Mouse (Mus musculus) megakaryocyte-erythroid progenitor cell, adult 5-6 weeks (primary cell): ENCODE results near the gene Rln3. TPM values are rescaled to one million over a fixed set of nuclear protein-coding genes. Genes with fewer than 3 reads are reported as not detected.

Source experiments
- ATAC-seq: replicated peaks from 2 replicates; pipeline ENCODE4 v1.8.0; 2016; ENCODE audit warnings: mild to moderate bottlenecking, inconsistent platforms; ENCODE audit not compliant: severe bottlenecking, poor library complexity, low FRiP score, low TSS enrichment
- total RNA-seq, 2 experiments: library from RNA; stranded (forward) in 1 of 2; stranded (reverse) in 1 of 2; fragments of 200-1000, 215-1000 nt in 1 of 2; fragments of >200 nt in 1 of 2; fragmentation: Nextera tagmentation in 1 of 2; gene quantifications; 2 replicates each; pipeline ENCODE4 v1.2.3; 2014 to 2017

The Rln3 gene
- total RNA-seq, 2 experiments from 2014 or later, result not detected

DNA sequence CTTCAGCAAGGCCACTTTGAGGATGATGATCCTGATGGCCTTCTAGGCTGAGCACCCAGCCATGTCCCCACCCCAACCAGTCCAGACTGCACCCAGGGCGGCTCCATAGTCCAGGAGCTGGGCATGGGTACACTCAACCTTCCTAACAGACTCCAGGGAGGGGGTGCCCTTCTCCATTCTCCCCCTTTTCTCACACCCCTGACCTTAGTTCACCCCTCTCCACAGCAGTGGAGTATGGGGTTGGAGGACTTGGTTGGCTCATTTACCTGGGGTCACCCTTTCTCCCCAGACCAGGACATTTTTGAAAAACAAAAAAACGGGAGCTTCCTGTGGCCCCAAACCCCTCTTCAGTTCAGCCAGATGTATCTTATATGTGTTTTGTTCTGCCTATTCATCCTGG lies 45.0 kb downstream of the Rln3 start:
- no peak for ATAC-seq

DNA sequence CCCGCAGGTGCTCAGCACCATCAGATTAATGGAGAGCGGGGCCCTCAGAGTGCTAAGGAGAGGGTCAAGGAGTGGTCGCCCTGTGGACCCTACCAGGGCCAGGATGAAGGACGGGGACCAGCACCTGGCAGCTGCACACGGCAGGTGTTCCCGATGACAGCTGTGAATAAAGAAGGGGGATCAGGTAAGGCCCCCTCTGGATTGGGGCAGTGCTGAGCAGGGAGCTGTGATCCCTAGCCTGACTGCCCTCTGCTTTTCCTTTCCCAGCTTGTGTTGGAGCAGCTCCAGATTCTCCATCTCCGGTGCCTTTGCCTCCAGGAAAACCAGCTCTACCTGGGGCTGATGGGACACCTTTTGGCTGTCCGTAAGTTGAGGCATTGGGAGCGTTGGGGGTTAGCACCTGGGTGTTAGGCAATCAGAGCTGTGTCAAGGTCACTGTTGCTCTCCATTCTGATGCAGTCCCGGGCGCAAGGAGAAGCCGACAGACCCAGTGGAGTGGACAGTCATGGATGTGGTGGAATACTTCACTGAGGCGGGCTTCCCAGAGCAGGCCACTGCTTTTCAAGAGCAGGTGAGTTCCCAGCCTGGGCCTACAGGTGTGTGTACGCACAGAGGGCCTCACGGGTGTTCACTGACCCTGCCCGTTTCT lies 45.6 kb downstream of the Rln3 start:
- no peak for ATAC-seq

DNA sequence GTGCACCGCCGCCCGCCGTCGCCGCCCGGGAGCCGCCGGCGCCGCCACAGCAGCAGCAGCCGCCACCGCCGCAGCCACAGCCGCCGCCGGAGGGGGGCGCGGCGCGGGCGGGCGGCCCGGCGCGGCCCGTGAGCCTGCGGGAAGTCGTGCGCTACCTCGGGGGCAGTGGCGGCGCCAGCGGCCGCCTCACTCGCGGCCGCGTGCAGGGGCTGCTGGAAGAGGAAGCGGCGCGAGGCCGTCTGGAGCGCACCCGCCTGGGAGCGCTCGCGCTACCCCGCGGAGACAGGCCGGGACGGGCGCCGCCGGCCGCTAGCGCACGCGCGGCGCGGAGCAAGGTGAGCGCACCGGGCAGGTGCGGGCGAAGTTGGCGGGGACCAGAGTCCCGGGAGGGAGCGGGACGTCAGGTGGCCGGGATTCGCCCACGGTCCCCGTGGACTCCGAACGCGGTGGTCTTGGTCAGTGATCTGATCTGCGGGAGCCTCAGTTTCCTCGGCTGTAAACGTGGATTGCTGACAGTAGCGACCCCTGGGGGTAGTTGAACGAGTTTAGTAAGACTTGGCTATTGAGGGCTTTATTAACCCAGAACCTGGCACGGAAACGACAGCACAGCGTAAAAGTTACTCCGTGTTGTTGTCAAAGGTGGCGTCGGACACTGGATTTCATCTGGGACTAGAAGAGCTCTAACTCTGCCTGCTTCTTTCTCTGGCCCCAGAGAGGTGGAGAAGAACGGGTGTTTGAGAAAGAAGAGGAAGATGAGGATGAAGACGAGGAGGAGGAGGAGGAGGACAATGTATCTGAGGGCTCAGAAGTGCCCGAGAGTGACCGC lies 46.4 kb downstream of the Rln3 start:
- 0 out of 2 replicates have a peak, but pooled peaks have one; percentile 27 for ATAC-seq

GRCm38 (mm10) chr8:83997511-83998141 lies 47.2 kb downstream of the Rln3 start, which contains the start of gene Samd1:
Gene Samd1, plus strand, starts transcription at chr8:83997672.
- ATAC-seq, result no peak

- ATAC-seq, result peak; percentile 70
Observed at GRCm38 (mm10) chr8:83996567-83997505, 48.0 kb downstream of the Rln3 start.

DNA sequence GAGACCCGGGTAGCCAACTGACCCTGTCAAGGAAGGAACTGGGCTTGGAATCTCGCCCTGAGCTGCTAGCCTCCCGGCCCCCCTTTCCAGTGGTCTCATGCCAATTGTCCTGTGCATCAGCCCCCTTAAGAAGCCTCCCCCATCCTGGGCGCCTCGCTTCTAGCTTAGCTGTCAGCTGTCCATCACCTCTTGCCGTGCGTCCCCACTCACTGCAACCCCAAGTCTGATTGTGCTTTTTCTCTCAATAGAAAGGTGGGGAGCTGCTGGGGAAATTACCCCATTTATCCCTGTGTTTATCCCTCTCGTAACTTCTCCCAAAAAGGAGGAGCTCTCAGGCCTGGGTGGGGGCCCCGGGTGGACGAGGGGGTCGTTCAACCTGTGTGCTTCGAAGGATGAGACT lies 48.8 kb downstream of the Rln3 start:
- ATAC-seq, result no peak

GRCm38 (mm10) chr8:83994030-83994429 lies 50.8 kb downstream of the Rln3 start:
- no peak for ATAC-seq

Other genes starting within 250 kb of the Rln3 start
- 25.2 and 28.8 TPM in 2 replicates for gene Adgrl1, start 144.9 kb downstream of the Rln3 start, total RNA-seq (2014; fragmentation: Nextera tagmentation)
- 7.9 and 13.2 TPM in 2 replicates for gene Adgrl1, start 144.9 kb downstream of the Rln3 start, total RNA-seq (2017)
- gene Gm10644, start 89.8 kb downstream of the Rln3 start, total RNA-seq (2014; fragmentation: Nextera tagmentation), result not detected in 2 replicates
- gene Gm10644, start 89.8 kb downstream of the Rln3 start, total RNA-seq (2017), result not detected in 2 replicates
- gene Asf1b, start 89.5 kb downstream of the Rln3 start, total RNA-seq (2014; fragmentation: Nextera tagmentation), result 48.9 and 64.6 TPM in 2 replicates
- 18.5 and 36.5 TPM in 2 replicates for gene Asf1b, start 89.5 kb downstream of the Rln3 start, total RNA-seq (2017)
- gene Prkaca, start 72.0 kb downstream of the Rln3 start, total RNA-seq (2014; fragmentation: Nextera tagmentation), result 35.2 and 49.4 TPM in 2 replicates
- gene Prkaca, start 72.0 kb downstream of the Rln3 start, total RNA-seq (2017), result 22.1 and 31.1 TPM in 2 replicates
- gene Samd1, start 47.3 kb downstream of the Rln3 start, total RNA-seq (2014; fragmentation: Nextera tagmentation), result 103 and 123 TPM in 2 replicates
- gene Samd1, start 47.3 kb downstream of the Rln3 start, total RNA-seq (2017), result 57.4 and 79.8 TPM in 2 replicates
- 1.4 and 2.3 TPM in 2 replicates for gene 1700067K01Rik, start 43.5 kb downstream of the Rln3 start, total RNA-seq (2014; fragmentation: Nextera tagmentation)
- gene 1700067K01Rik, start 43.5 kb downstream of the Rln3 start, total RNA-seq (2017), result 0.76 and 2.3 TPM in 2 replicates
- gene 2210011C24Rik, start 32.8 kb downstream of the Rln3 start, total RNA-seq (2014; fragmentation: Nextera tagmentation), result not detected in 2 replicates
- not detected in 2 replicates for gene 2210011C24Rik, start 32.8 kb downstream of the Rln3 start, total RNA-seq (2017)
- gene Palm3, start 23.5 kb downstream of the Rln3 start, total RNA-seq (2014; fragmentation: Nextera tagmentation), result not detected in 2 replicates
- 0.30 TPM in 1 of 2 replicates, not detected in the other for gene Palm3, start 23.5 kb downstream of the Rln3 start, total RNA-seq (2017)
- gene Il27ra, start 2.4 kb downstream of the Rln3 start, total RNA-seq (2014; fragmentation: Nextera tagmentation), result 16.0 and 24.2 TPM in 2 replicates
- gene Il27ra, start 2.4 kb downstream of the Rln3 start, total RNA-seq (2017), result 4.5 TPM in 2 replicates
- 3.3 TPM in 1 of 2 replicates, not detected in the other for gene Gm10643, start 20.1 kb upstream of the Rln3 start, total RNA-seq (2014; fragmentation: Nextera tagmentation)
- 1.6 and 4.2 TPM in 2 replicates for gene Gm10643, start 20.1 kb upstream of the Rln3 start, total RNA-seq (2017)
- gene Rfx1, start 21.8 kb upstream of the Rln3 start, total RNA-seq (2014; fragmentation: Nextera tagmentation), result 10.2 and 11.9 TPM in 2 replicates
- 2.1 and 3.7 TPM in 2 replicates for gene Rfx1, start 21.8 kb upstream of the Rln3 start, total RNA-seq (2017)
- gene Dcaf15, start 59.8 kb upstream of the Rln3 start, total RNA-seq (2014; fragmentation: Nextera tagmentation), result 27.0 and 27.3 TPM in 2 replicates
- 14.1 and 16.3 TPM in 2 replicates for gene Dcaf15, start 59.8 kb upstream of the Rln3 start, total RNA-seq (2017)
- gene Podnl1, start 81.0 kb upstream of the Rln3 start, total RNA-seq (2014; fragmentation: Nextera tagmentation), result 0.79 TPM in 1 of 2 replicates, not detected in the other
- gene Podnl1, start 81.0 kb upstream of the Rln3 start, total RNA-seq (2017), result 0.14 TPM in 1 of 2 replicates, not detected in the other
- gene Cc2d1a, start 102.9 kb upstream of the Rln3 start, total RNA-seq (2014; fragmentation: Nextera tagmentation), result 8.6 and 10.7 TPM in 2 replicates
- gene Cc2d1a, start 102.9 kb upstream of the Rln3 start, total RNA-seq (2017), result 3.2 and 6.9 TPM in 2 replicates
- 0.49 and 0.50 TPM in 2 replicates for gene 4930432K21Rik, start 103.0 kb upstream of the Rln3 start, total RNA-seq (2014; fragmentation: Nextera tagmentation)
- gene 4930432K21Rik, start 103.0 kb upstream of the Rln3 start, total RNA-seq (2017), result 1.1 and 1.7 TPM in 2 replicates
- 2.9 and 5.0 TPM in 2 replicates for gene Nanos3, start 140.2 kb upstream of the Rln3 start, total RNA-seq (2014; fragmentation: Nextera tagmentation)
- not detected in 2 replicates for gene Nanos3, start 140.2 kb upstream of the Rln3 start, total RNA-seq (2017)
- 2.8 and 4.8 TPM in 2 replicates for gene Zswim4, start 192.1 kb upstream of the Rln3 start, total RNA-seq (2014; fragmentation: Nextera tagmentation)
- gene Zswim4, start 192.1 kb upstream of the Rln3 start, total RNA-seq (2017), result 3.3 and 3.7 TPM in 2 replicates
- gene D8Ertd738e, start 204.7 kb upstream of the Rln3 start, total RNA-seq (2014; fragmentation: Nextera tagmentation), result 122 and 195 TPM in 2 replicates
- gene D8Ertd738e, start 204.7 kb upstream of the Rln3 start, total RNA-seq (2017), result 63.7 and 94.8 TPM in 2 replicates
- 36.7 and 51.9 TPM in 2 replicates for gene Mri1, start 212.3 kb upstream of the Rln3 start, total RNA-seq (2014; fragmentation: Nextera tagmentation)
- 19.1 and 19.3 TPM in 2 replicates for gene Mri1, start 212.3 kb upstream of the Rln3 start, total RNA-seq (2017)
- 18.0 and 20.9 TPM in 2 replicates for gene Ccdc130, start 225.4 kb upstream of the Rln3 start, total RNA-seq (2014; fragmentation: Nextera tagmentation)
- gene Ccdc130, start 225.4 kb upstream of the Rln3 start, total RNA-seq (2017), result 9.5 and 12.7 TPM in 2 replicates